Mouse (Mus musculus) cerebellum, adult 2 months (tissue): ENCODE measurements around the gene Apopt1.

Experiments
- CTCF ChIP-seq: fragments of 200-500 bp; IDR thresholded peaks from 2 replicates; pipeline ENCODE4 v1.5.1; 2011; ENCODE audit warnings: low read depth, mild to moderate bottlenecking, control low read depth, low read length, moderate library complexity, borderline replicate concordance; ENCODE audit not compliant: insufficient read depth
- POLR2A ChIP-seq: fragments of 200-500 bp; IDR thresholded peaks from 2 replicates; pipeline ENCODE4 v1.6.1; 2011; ENCODE audit warnings: low read length, control low read depth, borderline replicate concordance; ENCODE audit not compliant: insufficient read depth

GRCm38 (mm10) chr12:111670371-111670971 lies 42.6 kb upstream of the Apopt1 start:
- TF ChIP-seq POLR2A (no peak; the same call in 1 of the 2 replicates), CTCF (no peak)
